Mouse (Mus musculus) neural tube, embryonic 14.5 days (tissue): ENCODE results near the gene Bgn. TPM values are rescaled to one million over a fixed set of nuclear protein-coding genes. Genes with fewer than 3 reads are reported as not detected.

Source experiments
- ATAC-seq: fragments of 200-750 bp; cut with Nextera tagmentation; 2 replicates; pipeline ENCODE4 v1.8.0; 2017; ENCODE audit warnings: low read depth, mild to moderate bottlenecking, moderate TSS enrichment, moderate library complexity
- H3K27ac ChIP-seq: fragments of 300-500 bp; sonication (generic); 2 replicates; pipeline ENCODE4 v1.5.1; 2014; ENCODE audit warnings: low read depth, mild to moderate bottlenecking, control low read depth, low read length, moderate library complexity, mixed read lengths
- H3K27me3 ChIP-seq: fragments of 300-500 bp; sonication (generic); 2 replicates; pipeline ENCODE4 v1.6.1; 2014; ENCODE audit warnings: low read length; ENCODE audit not compliant: control insufficient read depth, insufficient read depth
- H3K36me3 ChIP-seq: fragments of 300-500 bp; sonication (generic); 2 replicates; pipeline ENCODE4 v1.6.1; 2014; ENCODE audit warnings: low read length, mixed read lengths; ENCODE audit not compliant: control insufficient read depth, insufficient read depth
- H3K4me1 ChIP-seq: fragments of 300-500 bp; sonication (generic); 2 replicates; pipeline ENCODE4 v1.6.1; 2014; ENCODE audit warnings: low read length; ENCODE audit not compliant: control insufficient read depth, insufficient read depth
- H3K4me2 ChIP-seq: fragments of 300-500 bp; sonication (generic); 2 replicates; pipeline ENCODE4 v1.6.1; 2014; ENCODE audit warnings: mild to moderate bottlenecking, low read depth, low read length, control low read depth
- H3K4me3 ChIP-seq: fragments of 300-500 bp; sonication (generic); 2 replicates; pipeline ENCODE4 v1.5.1; 2014; ENCODE audit warnings: low read depth, low read length, control low read depth, mixed read lengths
- H3K9ac ChIP-seq: fragments of 300-500 bp; sonication (generic); replicated peaks from 2 replicates; pipeline ENCODE4 v1.6.1; 2014; ENCODE audit warnings: low read depth, mild to moderate bottlenecking, control low read depth, low read length, mixed read lengths
- H3K9me3 ChIP-seq: fragments of 300-500 bp; sonication (generic); 2 replicates; pipeline ENCODE4 v1.6.1; 2016; ENCODE audit warnings: low read length; ENCODE audit not compliant: control insufficient read depth
- WGBS: fragments of 180-500 bp; shearing (Covaris S2); extraction: QIAGEN DNeasy Blood & Tissue Kit; methylation state at CpG from one replicate; pipeline ENCODE4 v1.1.7; 2014; 5-methylcytosine and 5-hydroxymethylcytosine counted together
- polyA plus RNA-seq: library from polyadenylated mRNA; unstranded; fragments of >200 nt; fragmentation: Nextera tagmentation; extraction: Ambion mirVana; gene quantifications from 2 replicates; pipeline ENCODE4 v1.2.1, GENCODE M21; 2014

The Bgn gene
- polyA plus RNA-seq, 1 experiment from 2014 or later = 8.3 TPM

DNA sequence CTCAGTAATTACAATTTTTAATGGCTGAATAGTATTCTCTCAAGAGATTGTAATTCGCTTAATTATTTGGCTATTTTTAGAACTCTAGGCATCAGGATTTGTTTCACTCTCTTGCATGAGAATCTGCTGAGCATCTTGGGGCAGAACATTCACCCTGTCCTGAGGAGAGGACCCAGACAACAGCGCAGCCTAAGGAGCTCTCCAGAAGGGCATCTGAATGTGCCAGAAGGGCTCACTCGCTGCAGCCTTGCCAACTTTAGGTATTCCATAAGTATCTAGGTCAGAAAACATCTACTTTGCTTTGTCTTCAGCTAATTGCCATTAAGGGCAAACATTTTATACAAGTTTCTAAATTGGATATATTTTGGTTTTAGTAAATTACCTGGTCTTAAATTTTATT is 25.8 kb downstream of the Bgn start:
- Histone ChIP-seq H3K27ac (no peak overlapping the region), H3K4me3 (no peak overlapping the region), H3K27me3 (no peaks in the 10 kb centered on the region), H3K9me3 (no peaks in the 10 kb centered on the region), H3K4me2 (no peak overlapping the region), H3K36me3 (no peaks in the 10 kb centered on the region), H3K4me1 (no peaks in the 10 kb centered on the region), H3K9ac (no peak overlapping the region)
- 81% methylated on average over 3 of the region's 3 CpGs for WGBS
- no peak for ATAC-seq

GRCm38 (mm10) chrX:73512904-73513303 is 29.5 kb downstream of the Bgn start:
- no peak overlapping the region for H3K9ac ChIP-seq
- H3K4me3 ChIP-seq = no peak overlapping the region
- H3K27ac ChIP-seq = no peak overlapping the region
- H3K27me3 ChIP-seq = no peaks in the 10 kb centered on the region
- peak; percentile 44; the same call in 1 of the 2 replicates for ATAC-seq
- no peaks in the 10 kb centered on the region for H3K36me3 ChIP-seq
- no peak overlapping the region for H3K4me2 ChIP-seq
- no peaks in the 10 kb centered on the region for H3K9me3 ChIP-seq
- no peaks in the 10 kb centered on the region for H3K4me1 ChIP-seq
- WGBS = 60% methylated on average over 1 of the region's 3 CpGs

DNA sequence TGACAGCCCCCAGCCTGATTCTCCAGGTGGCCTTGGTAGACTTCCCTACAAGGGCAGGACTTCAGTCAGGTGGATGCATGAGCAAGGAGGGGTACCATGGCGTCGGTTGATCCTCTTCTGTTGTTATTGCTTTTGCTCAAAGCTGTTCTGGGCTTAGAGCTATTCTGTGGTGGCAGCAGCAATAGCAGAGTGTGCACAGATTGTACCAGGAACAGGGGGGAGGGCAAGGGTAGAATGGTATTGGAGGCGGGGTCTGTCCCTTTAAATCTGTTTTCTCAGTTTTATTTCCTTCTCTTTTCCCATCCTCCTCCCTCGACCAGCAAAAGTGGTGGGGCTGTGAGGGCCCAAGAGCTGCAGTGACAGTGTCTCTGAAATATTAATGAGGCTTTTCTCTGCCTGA is 33.2 kb downstream of the Bgn start:
- H3K27me3 ChIP-seq = no peaks in the 10 kb centered on the region
- no peak overlapping the region for H3K9ac ChIP-seq
- H3K36me3 ChIP-seq = no peaks in the 10 kb centered on the region
- no peak overlapping the region for H3K4me2 ChIP-seq
- no peaks in the 10 kb centered on the region for H3K4me1 ChIP-seq
- no peak overlapping the region for H3K27ac ChIP-seq
- 68% methylated on average over 4 of the region's 4 CpGs for WGBS
- H3K9me3 ChIP-seq = no peaks in the 10 kb centered on the region
- no peak overlapping the region for H3K4me3 ChIP-seq
- ATAC-seq = 0 out of 2 replicates have a peak, but pooled peaks have one; percentile 41

GRCm38 (mm10) chrX:73517060-73517600 is 33.7 kb downstream of the Bgn start:
- no peak overlapping the region for H3K27ac ChIP-seq
- H3K4me3 ChIP-seq = no peak overlapping the region
- no peaks in the 10 kb centered on the region for H3K4me1 ChIP-seq
- H3K9me3 ChIP-seq = no peaks in the 10 kb centered on the region
- H3K4me2 ChIP-seq = no peak overlapping the region
- ATAC-seq = no peak
- no peaks in the 10 kb centered on the region for H3K36me3 ChIP-seq
- no peaks in the 10 kb centered on the region for H3K27me3 ChIP-seq
- H3K9ac ChIP-seq = no peak overlapping the region

DNA sequence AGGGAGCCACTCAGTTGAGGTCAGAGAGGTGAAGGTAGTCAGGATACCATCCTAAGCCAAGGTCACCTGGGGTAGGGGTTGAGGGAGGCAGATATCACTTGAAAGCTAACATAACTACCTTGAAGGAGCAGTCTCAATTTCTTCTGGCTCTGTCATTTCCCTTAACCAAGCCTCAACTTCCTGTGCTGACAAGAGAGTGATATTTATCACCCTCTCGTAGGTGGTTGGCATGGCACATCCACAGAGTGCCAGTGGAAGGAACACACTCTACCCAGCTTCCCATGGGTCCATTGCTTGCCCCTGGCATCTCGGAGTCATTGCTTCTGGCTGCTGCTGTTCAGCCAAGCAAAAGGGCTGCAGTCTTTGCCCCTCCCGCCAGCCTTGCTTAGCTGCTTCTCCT is 37.3 kb downstream of the Bgn start:
- no peaks in the 10 kb centered on the region for H3K9me3 ChIP-seq
- no peak overlapping the region for H3K4me3 ChIP-seq
- H3K4me2 ChIP-seq = no peak overlapping the region
- H3K4me1 ChIP-seq = no peaks in the 10 kb centered on the region
- no peak overlapping the region for H3K27ac ChIP-seq
- 79% methylated on average over 3 of the region's 3 CpGs for WGBS
- no peak overlapping the region for H3K9ac ChIP-seq
- ATAC-seq = no peak
- H3K27me3 ChIP-seq = no peaks in the 10 kb centered on the region
- no peaks in the 10 kb centered on the region for H3K36me3 ChIP-seq

DNA sequence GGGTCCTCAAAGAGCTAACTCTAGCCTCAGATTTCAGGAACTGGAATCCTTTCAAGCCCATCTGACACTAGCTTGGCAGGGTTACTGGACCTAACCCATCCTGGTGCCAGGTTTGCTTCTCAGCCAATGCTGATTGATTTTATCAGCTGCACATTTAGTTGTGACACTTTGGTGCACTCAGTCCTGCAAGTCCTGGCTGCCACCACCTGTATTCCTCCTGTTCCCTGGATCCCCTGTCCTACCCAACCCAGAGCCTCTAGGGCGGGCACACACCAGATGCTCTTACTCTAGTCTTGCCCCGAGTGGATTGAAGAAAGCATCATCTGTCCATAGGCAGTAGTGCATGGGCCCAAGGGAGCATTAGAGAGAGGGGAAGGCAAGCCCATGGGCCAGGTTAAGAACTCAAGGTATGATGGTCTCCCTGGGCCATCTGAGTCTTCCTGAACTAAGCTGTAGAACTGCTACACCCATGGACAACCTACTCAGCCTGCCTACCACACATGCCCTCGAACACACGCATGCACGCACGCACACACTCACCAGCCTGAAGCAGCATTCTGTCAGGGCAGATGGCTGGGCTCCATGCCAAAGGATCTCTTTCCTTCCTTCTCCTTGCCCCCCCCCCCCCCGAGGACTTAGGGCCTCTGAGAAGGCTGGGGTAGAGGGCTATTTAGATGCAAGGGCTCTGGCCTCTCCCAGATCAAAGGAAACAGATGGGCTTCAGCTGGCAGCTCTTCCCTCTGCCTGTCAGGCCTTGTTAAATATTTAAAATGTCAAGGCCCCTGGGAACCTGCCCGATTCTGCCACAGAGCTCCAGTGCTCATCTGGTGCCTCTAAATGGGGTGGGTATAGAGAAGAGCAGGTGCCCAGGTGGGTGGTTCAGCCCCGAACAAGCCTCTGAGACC is 41.2 kb downstream of the Bgn start:
- Histone ChIP-seq H3K36me3 (no peaks in the 10 kb centered on the region), H3K4me2 (no peak overlapping the region), H3K27me3 (no peaks in the 10 kb centered on the region), H3K4me1 (no peaks in the 10 kb centered on the region), H3K4me3 (no peak overlapping the region), H3K9me3 (no peaks in the 10 kb centered on the region), H3K9ac (no peak overlapping the region), H3K27ac (no peak overlapping the region)
- 56% methylated on average over 8 of the region's 9 CpGs for WGBS
- peak; percentile 76; the same call in 1 of the 2 replicates for ATAC-seq

- Histone ChIP-seq H3K9ac (no peak overlapping the region), H3K27ac (no peak overlapping the region)
- 80% methylated on average over 9 of the region's 9 CpGs for WGBS
Observed at GRCm38 (mm10) chrX:73525223-73526140, 42.1 kb downstream of the Bgn start.

DNA sequence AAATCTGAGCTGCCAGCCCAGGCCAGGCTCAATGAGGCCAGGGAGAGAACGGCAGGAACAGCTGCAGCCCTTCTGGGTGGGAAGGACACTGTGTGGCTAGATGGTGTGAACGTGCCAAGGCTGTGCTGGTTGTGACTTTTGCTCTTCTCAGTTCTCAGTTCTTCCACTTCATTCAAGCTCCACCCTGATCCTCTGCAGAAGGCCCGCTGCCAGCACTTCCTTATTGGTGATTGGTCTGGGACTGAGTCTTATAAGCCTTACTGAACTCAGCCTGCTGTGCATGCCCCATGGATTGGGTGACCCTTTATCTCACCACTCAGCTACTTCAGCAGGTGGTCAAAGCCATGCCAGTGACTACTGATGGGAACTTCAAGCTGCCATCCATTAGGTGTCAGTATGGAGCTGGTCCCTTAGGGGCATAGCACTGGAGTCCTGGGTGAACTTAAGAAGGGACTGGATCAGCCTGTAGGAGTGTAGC is 43.0 kb downstream of the Bgn start:
- 64% methylated on average over 3 of the region's 3 CpGs for WGBS
- Histone ChIP-seq H3K36me3 (no peaks in the 10 kb centered on the region), H3K4me2 (no peak overlapping the region), H3K9ac (no peak overlapping the region), H3K4me3 (no peak overlapping the region), H3K9me3 (no peaks in the 10 kb centered on the region), H3K4me1 (no peaks in the 10 kb centered on the region), H3K27me3 (no peaks in the 10 kb centered on the region), H3K27ac (no peak overlapping the region)
- ATAC-seq = no peak

More at GRCm38 (mm10) chrX:73525223-73526140, 42.1 kb downstream of the Bgn start:
- Histone ChIP-seq H3K4me3 (no peak overlapping the region), H3K4me1 (no peaks in the 10 kb centered on the region), H3K9me3 (no peaks in the 10 kb centered on the region), H3K27me3 (no peaks in the 10 kb centered on the region), H3K4me2 (no peak overlapping the region), H3K36me3 (no peaks in the 10 kb centered on the region)
- ATAC-seq = peak; percentile 15; the same call in 1 of the 2 replicates
